In the genomic region with DNA sequence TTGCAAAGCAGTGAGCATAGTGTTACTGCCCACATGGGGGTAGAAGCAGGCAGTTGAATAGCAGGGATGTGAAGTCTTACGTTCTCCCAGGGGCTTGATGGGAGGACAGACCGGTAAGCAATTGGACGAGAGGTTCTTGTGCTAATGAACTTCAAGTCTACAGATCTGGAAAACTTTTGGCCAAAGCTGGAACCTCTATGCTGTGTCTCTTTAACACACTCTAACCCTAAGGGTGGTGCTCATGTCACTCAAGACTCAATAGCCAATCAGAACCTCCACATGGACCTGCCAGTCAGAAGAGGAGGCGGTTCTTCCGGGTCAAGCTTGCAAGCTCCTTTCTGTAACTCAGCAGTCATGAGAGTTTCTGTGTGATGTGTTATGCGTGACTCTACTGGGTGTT, we compare ENCODE assay signal across 5 mouse cellular contexts. TPM values are rescaled to one million over a fixed set of nuclear protein-coding genes. Genes with fewer than 3 reads are reported as not detected.
ATAC-seq and TF ChIP-seq lines count a peak whose summit lies in the region.
"Not testable (repeated sequence)": the region's sequence is repeated elsewhere in the genome, so short reads cannot be mapped to it uniquely, and the experiment has no call there.

A gene (plus strand): TSS at position 301 of the 400 bp plus-strand sequence.

- not testable (repeated sequence) for H3K27me3 ChIP-seq in heart, embryonic 14.5 days (ENCODE audit: control insufficient read depth, insufficient read depth, low read length)

- not testable (repeated sequence) for TF ChIP-seq CTCF in bone marrow, adult 2 months (IDR thresholded peaks at IDR 0.05; ENCODE audit: control insufficient read depth, insufficient read depth, low read length)

- H3K36me3 ChIP-seq in heart, embryonic 14.5 days (ENCODE audit: control insufficient read depth, insufficient read depth, low read length) = not testable (repeated sequence)

- not testable (repeated sequence) for H3K4me2 ChIP-seq in heart, embryonic 14.5 days (ENCODE audit: low read length)

- H3K9ac ChIP-seq in heart, embryonic 14.5 days (ENCODE audit: low read length) = not testable (repeated sequence)

- no CpG with 5 or more reads among the region's 6 CpGs for WGBS in bone marrow, adult 2 months
- no CpG with 5 or more reads among the region's 6 CpGs for WGBS in heart, embryonic 14.5 days

- TF ChIP-seq POLR2A in bone marrow, adult 2 months (IDR thresholded peaks at IDR 0.05; ENCODE audit: borderline replicate concordance, control insufficient read depth, low read depth, low read length) = not testable (repeated sequence)

- not testable (repeated sequence) for H3K9me3 ChIP-seq in heart, embryonic 14.5 days (ENCODE audit: control insufficient read depth, low read length)

- not testable (repeated sequence) for H3K27ac ChIP-seq in bone marrow, adult 2 months (ENCODE audit: control insufficient read depth, insufficient read depth, low read depth, low read length, poor library complexity); heart, embryonic 14.5 days (replicated peaks in 1 of 2; ENCODE audit: control insufficient read depth in 1 of 2, insufficient read depth in 1 of 2, low read depth in 2 of 2, low read length in 2 of 2)

- not testable (repeated sequence) for ATAC-seq in common myeloid progenitor, adult 5-6 weeks (replicated peaks; ENCODE audit: low read depth, poor library complexity, severe bottlenecking); heart, embryonic 14.5 days (ENCODE audit: insufficient number of reproducible peaks, insufficient read depth, low FRiP score, low read depth); hematopoietic stem cell, adult 5-6 weeks (replicated peaks in 1 of 2; ENCODE audit: insufficient read depth in 1 of 2, low FRiP score in 2 of 2, low TSS enrichment in 1 of 2, low read depth in 1 of 2, poor library complexity in 2 of 2, severe bottlenecking in 2 of 2); monocyte, adult 5-6 weeks (replicated peaks; ENCODE audit: insufficient number of reproducible peaks, low FRiP score, low TSS enrichment, poor library complexity, severe bottlenecking)

- not testable (repeated sequence) for H3K4me1 ChIP-seq in bone marrow, adult 2 months (ENCODE audit: control insufficient read depth, insufficient read depth, low read length); heart, embryonic 14.5 days (ENCODE audit: control insufficient read depth in 2 of 2, insufficient read depth in 2 of 2, low read length in 2 of 2)

- not testable (repeated sequence) for H3K4me3 ChIP-seq in bone marrow, adult 2 months (replicated peaks; ENCODE audit: control insufficient read depth, low read depth, low read length); heart, embryonic 14.5 days (ENCODE audit: control insufficient read depth in 1 of 2, insufficient read depth in 1 of 2, low read depth in 1 of 2, low read length in 2 of 2)

RNA-seq across cellular contexts. Expression of the gene that starts here (rescaled TPM):
- polyA plus RNA-seq in bone marrow, adult 2 months (2011; ENCODE audit: insufficient read depth, insufficient read length, low replicate concordance, missing spikeins) = 10.2 TPM in 1 of 2 replicates, not detected in the other
- 14.6 and 21.5 TPM in 2 replicates for total RNA-seq in common myeloid progenitor, adult 5-6 weeks (2017)
- polyA plus RNA-seq in heart, embryonic 14.5 days (2014; fragmentation: Nextera tagmentation; extraction: Ambion mirVana) = 10.2 and 11.3 TPM in 2 replicates
- 11.7 and 15.2 TPM in 2 replicates for total RNA-seq in hematopoietic stem cell, adult 5-6 weeks (2017)
- 9.7 to 26.0 TPM (median 22.1 TPM) in 3 replicates for total RNA-seq in monocyte, adult 5-6 weeks (2017)
